Mouse (Mus musculus) adrenal gland (tissue): ENCODE results near the gene Pcsk5.

ENCODE experiments used
- intact Hi-C: fragments of 180-260 bp; cut with DNase I; formaldehyde crosslinking; loops from one replicate; pipeline ENCODE4 v1.15.1; 2025
- long read RNA-seq, 2 experiments: library from polyadenylated mRNA; unstranded; transcript quantifications; one replicate each; pipeline ENCODE4 v2.0.0; 2020; ENCODE audit warnings: borderline replicate concordance in 1 of 2; ENCODE audit not compliant: insufficient replicate concordance in 1 of 2

Pcsk5 gene
- long read RNA-seq, experiment 1, full-length matches to known transcripts = 61 of 131 reads
- long read RNA-seq, experiment 1, partial matches to known transcripts = 35 of 131 reads
- long read RNA-seq, experiment 1, other reads (novel, unspliced or antisense) = 35 of 131 reads
- long read RNA-seq, experiment 2, full-length matches to known transcripts = 72 of 220 reads
- long read RNA-seq, experiment 2, partial matches to known transcripts = 81 of 220 reads
- long read RNA-seq, experiment 2, other reads (novel, unspliced or antisense) = 67 of 220 reads

DNA sequence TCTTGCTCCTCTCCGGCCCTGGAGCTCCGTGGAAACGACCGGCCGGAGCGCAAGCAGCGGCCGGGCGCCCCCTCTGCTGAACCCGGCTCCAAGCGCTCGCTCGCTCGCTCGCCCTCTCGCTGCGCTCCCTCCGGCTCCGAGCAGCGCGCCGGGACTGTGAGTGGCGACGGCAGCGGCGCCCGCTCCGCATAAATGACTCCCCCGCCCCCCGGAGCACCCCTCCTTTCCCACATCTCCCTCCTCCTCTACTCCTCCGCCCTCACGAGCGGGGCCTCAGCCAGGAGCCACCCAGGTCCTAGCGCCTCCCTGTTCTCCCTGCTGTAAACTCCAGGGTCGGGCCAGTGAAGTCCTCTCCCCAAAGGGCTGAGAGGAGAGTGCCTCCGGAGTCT, at the start of gene Pcsk5:
Pcsk5 (minus strand) TSS at position 162 of the 389 bp plus-strand sequence.
- intact Hi-C loops = loop anchor here (5.0 to 10.0 kb wide), 2 partner anchors 45 to 173 kb away; no protein-coding TSS in a partner anchor

DNA sequence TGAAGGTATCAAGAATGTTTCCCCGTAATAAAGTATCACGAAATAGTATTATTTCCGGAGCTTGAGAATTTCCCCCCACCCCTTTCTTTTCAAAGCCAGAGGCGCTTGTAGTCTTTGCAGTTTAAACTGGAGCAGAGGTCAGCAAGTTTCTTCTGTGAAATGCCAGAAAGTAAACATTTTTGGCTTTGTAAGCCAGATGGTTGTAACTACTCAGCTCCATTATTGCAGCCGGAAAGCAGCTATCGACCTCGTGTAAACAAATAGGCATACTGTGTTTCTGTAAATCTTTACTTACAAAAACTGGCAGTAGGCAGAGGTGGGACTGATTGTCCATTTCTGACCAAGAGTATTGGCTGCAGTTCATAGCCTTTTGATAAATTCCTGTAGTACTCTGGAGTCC, 38.4 kb upstream of the Pcsk5 start:
- intact Hi-C loops = no loop called here

DNA sequence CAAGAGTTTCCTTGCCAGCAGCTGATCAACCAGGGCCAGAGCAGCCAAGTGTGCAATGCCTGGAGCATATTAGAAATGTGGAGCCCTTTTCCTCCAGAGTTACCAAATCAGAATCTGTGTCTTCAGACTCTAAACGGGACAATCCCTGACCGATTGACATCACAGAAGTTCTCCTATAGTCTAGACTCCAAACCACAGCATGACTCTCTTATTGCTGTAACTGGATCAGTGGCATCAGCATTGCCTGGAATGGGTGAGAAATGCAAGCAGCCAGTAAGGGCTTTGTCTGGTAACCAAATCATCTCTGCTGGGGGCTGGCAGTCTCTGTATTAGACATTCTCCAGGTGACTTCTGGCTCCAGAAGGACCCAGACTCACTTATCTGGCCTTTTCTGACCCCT, 37.0 kb upstream of the Pcsk5 start:
- intact Hi-C loops = no loop called here

- intact Hi-C loops = no loop called here
These were observed 36.3 kb upstream of the Pcsk5 start for GRCm38 (mm10) chr19:17873755-17874154.

- intact Hi-C loops = no loop called here
These were observed 29.0 kb upstream of the Pcsk5 start for GRCm38 (mm10) chr19:17866317-17866891.

DNA sequence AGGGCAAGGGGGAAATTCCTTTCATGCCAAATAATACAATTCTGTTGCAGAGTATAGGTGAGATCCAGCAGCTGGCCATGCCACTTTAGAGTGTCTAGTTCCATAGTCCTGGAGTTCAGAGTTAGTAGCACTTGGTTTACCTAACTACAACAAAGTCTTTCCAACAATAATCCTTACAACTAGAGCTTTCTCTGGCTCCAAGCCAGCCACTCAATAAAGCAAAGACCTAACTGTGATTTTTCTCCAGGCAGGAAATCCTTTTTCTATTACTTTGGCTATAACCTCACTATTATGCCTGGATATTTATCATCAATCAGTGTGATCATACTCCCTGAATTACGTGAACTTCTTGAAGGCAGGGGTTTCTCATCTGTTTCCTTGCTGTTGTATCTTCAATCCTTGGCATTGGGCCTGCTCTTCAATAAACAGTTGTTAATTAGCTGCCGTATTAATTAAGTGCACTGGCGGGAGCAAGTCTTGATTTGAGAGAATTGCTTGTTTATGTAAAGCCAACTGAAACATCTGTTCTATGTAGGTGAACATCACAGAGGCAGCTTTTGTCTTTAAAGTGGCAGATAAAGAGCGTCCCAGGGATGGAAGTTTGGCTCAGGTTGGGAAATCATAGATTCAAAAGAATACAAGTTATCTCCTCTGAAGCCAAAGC, 23.1 kb upstream of the Pcsk5 start:
- intact Hi-C loops = no loop called here

DNA sequence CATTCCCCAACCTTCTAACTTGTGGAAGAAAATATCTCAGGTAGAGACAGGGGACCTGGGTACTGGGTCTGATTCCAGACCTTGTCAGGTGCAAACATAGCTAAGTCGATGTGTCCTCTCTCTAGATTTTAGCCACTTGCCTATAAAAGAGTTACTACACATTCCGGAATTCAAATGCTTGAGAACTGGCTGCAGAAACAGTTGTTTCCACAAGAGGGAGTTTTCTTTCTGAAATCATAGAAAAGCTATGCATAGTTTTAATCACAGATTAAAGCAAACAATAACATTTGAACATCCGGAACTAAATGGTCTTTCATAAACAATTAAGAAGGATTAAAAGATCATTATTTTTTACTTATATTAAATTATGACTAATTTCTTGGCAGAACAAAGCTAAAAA, 19.3 kb upstream of the Pcsk5 start:
- intact Hi-C loops = loop anchor here (5.0 kb wide), 1 partner anchor 691 kb away; no protein-coding TSS in a partner anchor

GRCm38 (mm10) chr19:17848417-17848816, 11.0 kb upstream of the Pcsk5 start:
- intact Hi-C loops = no loop called here

DNA sequence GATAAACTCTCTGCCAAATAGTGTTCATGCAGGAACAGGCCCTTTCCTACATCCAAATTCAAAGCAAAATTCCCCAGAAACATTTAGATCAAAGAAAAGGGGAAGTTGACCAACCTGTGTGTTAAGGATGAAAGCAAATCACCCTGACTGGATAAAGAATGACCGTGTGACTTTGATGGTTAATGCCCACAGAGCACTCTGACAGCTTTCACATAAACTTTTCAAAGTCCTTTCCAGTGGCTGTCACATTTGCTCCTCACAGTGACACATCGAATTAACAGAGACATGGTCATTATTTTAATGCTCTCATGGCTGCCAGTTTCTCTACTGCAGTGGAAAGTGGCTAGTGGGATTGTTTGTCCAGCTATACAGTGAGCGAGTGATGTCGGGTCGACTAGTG, 8.5 kb upstream of the Pcsk5 start:
- intact Hi-C loops = no loop called here

GRCm38 (mm10) chr19:17841586-17841985, 4.2 kb upstream of the Pcsk5 start:
- intact Hi-C loops = no loop called here

DNA sequence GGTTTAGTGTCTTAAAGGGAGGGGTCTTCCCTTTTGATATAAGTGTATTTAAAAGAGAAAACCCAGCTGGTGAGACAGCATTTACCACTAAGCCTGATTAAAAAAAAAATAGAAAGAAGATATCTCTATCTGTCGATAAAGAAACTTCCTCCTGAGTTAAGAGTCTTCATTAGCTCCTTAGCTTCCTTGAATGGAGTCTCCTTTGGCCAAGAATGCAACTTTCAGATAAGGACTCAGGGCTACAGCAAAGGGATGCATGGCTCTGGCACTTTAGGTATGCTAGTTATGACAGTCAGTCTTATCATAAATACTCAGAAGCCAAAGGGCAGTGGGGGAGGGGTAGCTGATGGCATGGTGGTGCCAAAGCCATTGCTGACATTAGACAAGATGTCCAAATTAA, 2.4 kb upstream of the Pcsk5 start:
- intact Hi-C loops = loop anchor here (5.0 to 10.0 kb wide), 2 partner anchors 48 to 175 kb away; no protein-coding TSS in a partner anchor

GRCm38 (mm10) chr19:17836566-17837470, 614 bp downstream of the Pcsk5 start:
- intact Hi-C loops = loop anchor here (5.0 to 10.0 kb wide), 2 partner anchors 45 to 172 kb away; no protein-coding TSS in a partner anchor

DNA sequence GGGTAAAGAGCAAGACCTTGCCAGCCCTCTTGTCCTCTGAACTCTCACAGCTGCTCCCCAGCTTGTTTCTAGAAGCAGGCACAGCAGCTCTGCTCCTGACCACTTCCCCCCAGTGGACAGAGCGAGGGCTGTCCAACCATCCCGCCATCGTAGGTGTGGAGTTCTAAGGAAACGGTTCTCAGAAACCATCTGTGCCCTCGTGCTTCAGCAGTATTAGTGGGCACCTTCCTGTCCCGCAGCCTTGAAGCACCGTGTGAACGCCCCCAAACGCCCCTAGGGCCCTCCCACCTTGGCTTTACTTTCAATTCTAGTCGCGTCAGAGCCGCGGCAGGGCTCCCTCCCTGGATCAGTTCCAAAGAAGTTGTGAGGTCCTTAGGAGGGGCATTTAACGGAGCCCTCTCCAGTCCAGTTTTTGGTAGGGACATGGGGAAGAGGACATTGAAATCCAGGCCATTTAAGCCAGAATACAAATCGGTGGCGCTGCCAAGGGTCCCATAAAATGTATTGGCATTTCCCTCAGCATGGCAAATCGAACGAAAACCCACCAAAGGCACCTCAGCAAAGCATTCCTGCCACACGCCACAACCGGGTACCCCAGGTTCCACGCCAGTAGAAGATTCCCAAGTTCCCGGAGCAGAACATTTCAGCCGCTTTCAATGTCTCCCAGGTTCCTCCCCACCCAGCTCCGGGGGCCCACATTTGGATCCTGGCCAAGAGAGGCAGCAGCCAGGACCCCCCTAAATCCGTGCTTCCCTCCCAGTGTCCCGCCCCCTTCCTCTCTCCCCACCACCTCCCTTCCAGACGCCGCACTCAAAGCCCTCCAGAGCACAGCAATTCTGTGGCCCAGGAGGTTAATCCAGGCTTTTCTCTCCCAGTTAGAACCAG, 1.5 kb downstream of the Pcsk5 start:
- intact Hi-C loops = loop anchor here (5.0 to 10.0 kb wide), 2 partner anchors 44 to 171 kb away; no protein-coding TSS in a partner anchor

- intact Hi-C loops = loop anchor here (5.0 to 10.0 kb wide), 2 partner anchors 43 to 170 kb away; no protein-coding TSS in a partner anchor
These were observed 2.5 kb downstream of the Pcsk5 start for GRCm38 (mm10) chr19:17834894-17835293.

DNA sequence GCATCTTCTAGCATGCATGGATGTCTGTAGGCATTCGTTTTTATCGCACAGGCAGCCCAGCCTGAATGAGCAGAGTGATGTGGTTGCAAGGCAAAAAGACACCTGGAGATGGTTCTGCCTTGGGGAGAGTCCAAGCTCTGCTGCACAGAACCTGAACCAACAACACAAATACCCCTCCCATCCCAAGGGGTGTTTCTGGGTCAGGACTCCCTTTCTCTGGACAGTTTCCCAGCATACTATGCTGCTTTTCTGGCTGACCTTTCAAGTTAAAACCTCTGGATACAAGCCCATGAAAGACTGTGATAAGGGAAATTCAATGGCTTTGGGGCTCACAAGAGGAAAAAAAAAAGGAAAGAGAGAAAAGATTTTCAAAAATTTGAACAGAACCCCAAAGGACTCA, 6.1 kb downstream of the Pcsk5 start:
- intact Hi-C loops = loop anchor here (10.0 kb wide), 1 partner anchor 167 kb away; no protein-coding TSS in a partner anchor

DNA sequence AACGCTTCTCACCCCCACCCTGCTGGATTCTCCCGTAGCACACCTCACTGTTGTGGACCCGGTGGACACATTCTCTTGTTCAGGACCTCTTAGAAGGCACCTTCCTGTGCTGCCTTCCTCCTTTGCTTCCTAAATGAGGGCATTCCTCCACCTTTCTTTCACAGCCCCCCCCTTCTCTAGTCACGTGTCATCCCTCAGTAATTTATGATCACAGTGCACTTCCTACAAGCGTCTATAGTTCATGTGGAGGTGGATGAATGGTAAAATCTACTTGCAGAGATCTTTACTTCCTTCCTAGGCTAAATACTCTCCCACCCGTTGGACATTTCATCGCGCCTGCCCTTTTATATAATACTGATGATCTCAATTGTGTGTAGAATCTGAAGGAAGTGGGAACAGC, 9.0 kb downstream of the Pcsk5 start:
- intact Hi-C loops = no loop called here

DNA sequence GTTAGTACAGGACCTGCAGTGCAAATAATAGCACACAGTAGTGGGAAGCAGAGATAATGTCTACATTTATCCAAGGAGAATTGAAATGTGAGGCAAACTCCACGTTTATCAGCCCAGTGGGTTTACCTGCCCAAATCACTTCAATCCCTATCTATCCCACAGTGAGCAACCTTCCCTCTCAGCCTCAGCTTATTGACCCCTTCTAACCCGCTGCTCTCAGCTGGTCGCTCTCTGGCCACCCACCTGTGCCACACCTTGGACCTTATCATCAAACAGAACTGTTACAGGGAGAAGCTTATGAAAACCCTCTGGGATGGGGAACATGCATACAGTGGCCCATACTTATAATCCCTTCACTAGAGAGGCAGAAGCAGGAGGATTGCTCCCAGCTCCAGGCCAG, 10.7 kb downstream of the Pcsk5 start:
- intact Hi-C loops = no loop called here

DNA sequence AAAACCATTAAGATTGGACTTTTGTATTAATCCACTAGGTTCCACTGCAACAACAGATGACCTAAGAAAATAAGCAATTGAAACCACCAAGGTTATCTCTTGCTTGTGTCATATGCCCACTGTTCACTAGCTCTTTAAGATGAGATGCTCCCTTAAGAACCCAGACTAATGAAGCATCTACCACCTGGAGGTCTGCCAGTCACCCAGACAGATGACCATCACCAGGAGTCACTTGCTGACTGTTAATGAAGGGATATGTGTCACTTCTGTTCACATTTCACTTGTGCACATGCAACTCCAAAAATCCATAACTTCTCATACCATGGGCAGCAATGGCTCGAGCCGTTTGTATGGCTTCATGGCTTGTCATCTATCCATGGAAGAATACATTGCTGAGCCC, 17.4 kb downstream of the Pcsk5 start:
- intact Hi-C loops = no loop called here

DNA sequence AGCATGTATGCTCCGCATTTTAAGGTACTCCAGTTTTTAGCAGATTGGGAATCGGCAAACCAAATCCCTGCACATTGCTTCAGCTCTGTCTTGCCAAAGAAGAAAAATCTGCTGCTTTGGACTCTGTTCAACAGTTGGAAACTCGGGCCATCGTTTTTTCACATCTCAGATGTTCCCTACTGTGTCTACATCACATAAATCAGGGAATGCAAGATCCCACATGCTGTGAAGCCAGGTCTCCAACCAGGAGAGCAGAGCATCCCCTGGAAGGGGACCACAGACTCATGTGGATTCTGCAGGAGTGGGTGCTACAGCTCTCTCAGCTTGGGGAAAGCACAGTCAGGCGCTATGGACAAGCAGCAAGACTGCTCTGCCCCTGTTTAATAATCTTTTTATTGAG, 18.4 kb downstream of the Pcsk5 start:
- intact Hi-C loops = no loop called here

- intact Hi-C loops = no loop called here
These were observed 22.4 kb downstream of the Pcsk5 start for GRCm38 (mm10) chr19:17815062-17815461.
